Mouse (Mus musculus) right cerebral cortex, adult 18-20 months (tissue): ENCODE measurements around the gene Cd300lf.

ENCODE experiments used
- DNase-seq: peaks from one replicate; pipeline ENCODE4 v3.0.0; 2022; ENCODE audit warnings: mixed read lengths

The Cd300lf gene

GRCm38 (mm10) chr11:115075407-115075806, 58.4 kb downstream of the Cd300lf start:
- no peak for DNase-seq

DNA sequence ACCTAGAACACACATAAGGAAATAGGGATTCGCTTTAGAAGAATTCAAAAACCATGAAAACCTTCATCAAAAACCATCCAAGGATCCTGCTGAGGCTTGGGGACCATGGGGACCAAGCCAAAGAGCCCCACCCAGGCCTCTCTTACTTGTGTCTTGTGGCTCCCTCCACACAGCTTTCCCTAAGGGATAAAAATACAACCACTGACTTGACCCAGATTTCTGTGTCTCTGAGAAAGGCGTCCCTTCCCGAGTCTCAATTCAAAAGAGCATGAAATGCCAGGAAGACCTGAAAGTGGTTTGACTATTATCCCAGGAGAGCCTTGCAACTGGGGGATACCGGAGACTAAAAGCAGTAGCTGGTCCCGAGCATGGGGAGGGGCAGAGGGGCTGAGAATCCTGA, 60.8 kb downstream of the Cd300lf start:
- peak; percentile 8 for DNase-seq

GRCm38 (mm10) chr11:115071631-115072294, 62.0 kb downstream of the Cd300lf start:
- DNase-seq = no peak

DNA sequence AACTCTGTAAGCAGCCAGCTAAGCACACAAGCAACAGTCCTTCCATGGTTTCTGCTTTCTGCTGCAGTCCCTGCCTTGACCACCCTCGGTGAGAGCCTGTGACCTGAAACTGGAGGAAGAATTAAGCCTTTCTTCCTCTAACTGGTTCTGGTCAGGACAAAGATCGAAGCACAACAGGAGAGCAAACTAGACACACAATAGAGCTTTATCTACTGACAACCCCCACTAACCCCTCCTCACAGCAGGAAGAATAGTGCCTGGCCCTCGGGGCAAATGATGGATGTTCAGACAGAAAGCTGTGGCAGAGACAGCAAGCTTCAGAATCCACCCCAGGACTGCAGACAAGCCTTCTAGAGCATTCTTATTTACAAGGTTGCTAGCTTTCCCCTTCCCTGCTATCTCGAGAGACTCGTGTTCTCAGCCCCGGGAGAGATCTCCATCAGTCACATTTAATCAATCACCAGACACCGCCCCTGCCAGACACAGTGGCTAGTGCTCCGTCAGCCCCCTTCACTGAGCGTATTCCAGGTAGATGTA, 62.7 kb downstream of the Cd300lf start:
- no peak for DNase-seq

GRCm38 (mm10) chr11:115066768-115067167, 67.0 kb downstream of the Cd300lf start:
- DNase-seq = no peak
